Mouse (Mus musculus): ENCODE measurements around the gene Dnah9.

- TF ChIP-seq POLR2A (IDR thresholded peaks at IDR 0.05; ENCODE audit: insufficient read depth, low read depth, low read length): no peak
- no peak for TF ChIP-seq CTCF (IDR thresholded peaks at IDR 0.05; ENCODE audit: insufficient read depth, low read depth, low read length)
These were observed 117.1 kb downstream of the Dnah9 start for GRCm38 (mm10) chr11:66051294-66051693.
